Mouse (Mus musculus) forebrain, embryonic 16.5 days (tissue): Measurements from ENCODE around the gene Ppox. TPM values are rescaled to one million over a fixed set of nuclear protein-coding genes. Genes with fewer than 3 reads are reported as not detected.
A peak's percentile ranks its signal among the peaks of the same experiment; 100 is the strongest.

Experiments
- ATAC-seq: fragments of 200-750 bp; cut with Nextera tagmentation; 2 replicates; pipeline ENCODE4 v1.8.0; 2017; ENCODE audit warnings: mild to moderate bottlenecking, moderate library complexity
- H3K27ac ChIP-seq: fragments of 300-500 bp; sonication (generic); 2 replicates; pipeline ENCODE4 v1.5.1; 2014; ENCODE audit warnings: low read length, control low read depth
- H3K27me3 ChIP-seq: fragments of 300-500 bp; sonication (generic); replicated peaks from 2 replicates; pipeline ENCODE4 v1.6.1; 2014; ENCODE audit warnings: low read length; ENCODE audit not compliant: control insufficient read depth, insufficient read depth
- H3K36me3 ChIP-seq: fragments of 300-500 bp; sonication (generic); 2 replicates; pipeline ENCODE4 v1.6.1; 2014; ENCODE audit not compliant: control insufficient read depth, insufficient read depth
- H3K4me1 ChIP-seq: fragments of 300-500 bp; sonication (generic); replicated peaks from 2 replicates; pipeline ENCODE4 v1.6.1; 2014; ENCODE audit warnings: low read length; ENCODE audit not compliant: control insufficient read depth, insufficient read depth
- H3K4me2 ChIP-seq: fragments of 300-500 bp; sonication (generic); 2 replicates; pipeline ENCODE4 v1.6.1; 2014; ENCODE audit warnings: mild to moderate bottlenecking, low read length, control low read depth
- H3K4me3 ChIP-seq: fragments of 300-500 bp; sonication (generic); replicated peaks from 2 replicates; pipeline ENCODE4 v1.5.1; 2014; ENCODE audit warnings: mild to moderate bottlenecking, low read length, control low read depth
- H3K9ac ChIP-seq: fragments of 300-500 bp; sonication (generic); replicated peaks from 2 replicates; pipeline ENCODE4 v1.6.1; 2014; ENCODE audit warnings: low read depth, low read length, control low read depth
- H3K9me3 ChIP-seq: fragments of 300-500 bp; sonication (generic); 2 replicates; pipeline ENCODE4 v1.6.1; 2016; ENCODE audit warnings: low read length; ENCODE audit not compliant: control insufficient read depth
- WGBS: fragments of 180-500 bp; shearing (Covaris S2); extraction: QIAGEN DNeasy Blood & Tissue Kit; methylation state at CpG from one replicate; pipeline ENCODE4 v1.1.7; 2014; 5-methylcytosine and 5-hydroxymethylcytosine counted together
- polyA plus RNA-seq: library from polyadenylated mRNA; unstranded; fragments of >200 nt; fragmentation: Nextera tagmentation; extraction: Ambion mirVana; gene quantifications from 2 replicates; pipeline ENCODE4 v1.2.1, GENCODE M21; 2015

Ppox gene
- polyA plus RNA-seq, 1 experiment from 2014 or later: 49.2 TPM

GRCm38 (mm10) chr1:171240911-171241310 lies 40.1 kb downstream of the Ppox start:
- Histone ChIP-seq H3K9me3 (no peaks in the 10 kb centered on the region), H3K36me3 (peaks cover 18% of the 10 kb centered on the region), H3K4me3 (no peak overlapping the region), H3K4me2 (no peak overlapping the region), H3K9ac (no peak overlapping the region), H3K4me1 (peaks cover 4% of the 10 kb centered on the region), H3K27ac (no peak overlapping the region), H3K27me3 (no peaks in the 10 kb centered on the region)
- 89% methylated on average over 10 of the region's 10 CpGs for WGBS
- ATAC-seq: no peak

- ATAC-seq: no peak
- H3K4me1 ChIP-seq: no peaks in the 10 kb centered on the region; the same call in 1 of the 2 replicates
- no peak overlapping the region for H3K4me3 ChIP-seq
- H3K4me2 ChIP-seq: no peak overlapping the region
- H3K27ac ChIP-seq: no peak overlapping the region
- WGBS: 82% methylated on average over 15 of the region's 15 CpGs
- no peaks in the 10 kb centered on the region for H3K9me3 ChIP-seq
- no peak overlapping the region for H3K9ac ChIP-seq
- H3K27me3 ChIP-seq: no peaks in the 10 kb centered on the region
- peaks cover 24% of the 10 kb centered on the region for H3K36me3 ChIP-seq
Observed at GRCm38 (mm10) chr1:171239992-171240744, 40.8 kb downstream of the Ppox start.

GRCm38 (mm10) chr1:171238463-171238862 lies 42.5 kb downstream of the Ppox start:
- no peaks in the 10 kb centered on the region for H3K4me1 ChIP-seq
- ATAC-seq: 0 out of 2 replicates have a peak, but pooled peaks have one; percentile 42
- WGBS: 71% methylated on average over 14 of the region's 14 CpGs

GRCm38 (mm10) chr1:171237438-171237837 lies 43.5 kb downstream of the Ppox start:
- H3K36me3 ChIP-seq: peaks cover 26% of the 10 kb centered on the region
- no peak overlapping the region for H3K4me3 ChIP-seq
- H3K4me2 ChIP-seq: no peak overlapping the region
- ATAC-seq: no peak
- 91% methylated on average over 6 of the region's 6 CpGs for WGBS
- no peak overlapping the region for H3K27ac ChIP-seq
- H3K27me3 ChIP-seq: no peaks in the 10 kb centered on the region
- H3K9ac ChIP-seq: no peak overlapping the region
- no peaks in the 10 kb centered on the region for H3K9me3 ChIP-seq
- H3K4me1 ChIP-seq: no peaks in the 10 kb centered on the region

More at GRCm38 (mm10) chr1:171238463-171238862, 42.5 kb downstream of the Ppox start:
- Histone ChIP-seq H3K4me2 (no peak overlapping the region), H3K36me3 (peaks cover 26% of the 10 kb centered on the region), H3K27me3 (no peaks in the 10 kb centered on the region), H3K4me3 (no peak overlapping the region), H3K9ac (no peak overlapping the region), H3K27ac (no peak overlapping the region), H3K9me3 (no peaks in the 10 kb centered on the region)

- H3K36me3 ChIP-seq: peaks cover 26% of the 10 kb centered on the region
- no peak overlapping the region for H3K27ac ChIP-seq
- no peak overlapping the region for H3K4me3 ChIP-seq
- H3K9me3 ChIP-seq: no peaks in the 10 kb centered on the region
- ATAC-seq: no peak
- H3K9ac ChIP-seq: no peak overlapping the region
- 89% methylated on average over 4 of the region's 4 CpGs for WGBS
- H3K27me3 ChIP-seq: no peaks in the 10 kb centered on the region
- H3K4me1 ChIP-seq: no peaks in the 10 kb centered on the region
- no peak overlapping the region for H3K4me2 ChIP-seq
Observed at GRCm38 (mm10) chr1:171235791-171236190, 45.2 kb downstream of the Ppox start.

- no peaks in the 10 kb centered on the region for H3K9me3 ChIP-seq
- no peaks in the 10 kb centered on the region for H3K4me1 ChIP-seq
- no peak for ATAC-seq
- WGBS: 97% methylated on average over 4 of the region's 4 CpGs
- no peak overlapping the region for H3K4me3 ChIP-seq
- H3K9ac ChIP-seq: no peak overlapping the region
- no peak overlapping the region for H3K27ac ChIP-seq
- peaks cover 26% of the 10 kb centered on the region for H3K36me3 ChIP-seq
- no peak overlapping the region for H3K4me2 ChIP-seq
- no peaks in the 10 kb centered on the region for H3K27me3 ChIP-seq
Observed at GRCm38 (mm10) chr1:171234538-171234937, 46.4 kb downstream of the Ppox start.

GRCm38 (mm10) chr1:171234126-171234525 lies 46.9 kb downstream of the Ppox start, which contains the start of gene Fcer1g:
TSS of gene Fcer1g (minus strand) at chr1:171234365.
- Histone ChIP-seq H3K27ac (no peak within 1 kb of the TSS), H3K4me2 (no peak within 1 kb of the TSS), H3K36me3 (peaks cover 26% of the 10 kb centered on the region), H3K4me1 (no peaks in the 10 kb centered on the region), H3K27me3 (no peaks in the 10 kb centered on the region), H3K4me3 (no peak within 1 kb of the TSS), H3K9me3 (no peaks in the 10 kb centered on the region), H3K9ac (no peak within 1 kb of the TSS)
- ATAC-seq: no peak
- WGBS: 92% methylated on average over 14 of the region's 14 CpGs

GRCm38 (mm10) chr1:171232800-171233730 lies 47.9 kb downstream of the Ppox start:
- Histone ChIP-seq H3K36me3 (peaks cover 19% of the 10 kb centered on the region), H3K4me3 (no peak overlapping the region), H3K4me1 (no peaks in the 10 kb centered on the region), H3K4me2 (no peak overlapping the region), H3K27me3 (no peaks in the 10 kb centered on the region), H3K9me3 (no peaks in the 10 kb centered on the region), H3K27ac (no peak overlapping the region), H3K9ac (no peak overlapping the region)
- ATAC-seq: no peak
- 83% methylated on average over 12 of the region's 12 CpGs for WGBS

- Histone ChIP-seq H3K4me3 (no peak overlapping the region), H3K27me3 (no peaks in the 10 kb centered on the region), H3K9me3 (no peaks in the 10 kb centered on the region), H3K27ac (no peak overlapping the region), H3K4me2 (no peak overlapping the region), H3K4me1 (no peaks in the 10 kb centered on the region), H3K9ac (no peak overlapping the region), H3K36me3 (peaks cover 12% of the 10 kb centered on the region)
- 87% methylated on average over 5 of the region's 5 CpGs for WGBS
- ATAC-seq: no peak
Observed at GRCm38 (mm10) chr1:171232348-171232747, 48.6 kb downstream of the Ppox start.
